Mouse (Mus musculus) CH12F3 (cell line): ENCODE results near the gene Nudt13.
"Not testable (repeated sequence)": the region's sequence is repeated elsewhere in the genome, so short reads cannot be mapped to it uniquely, and the experiment has no call there.

Experiments used
- in situ Hi-C: fragments of 300-500 bp; cut with MboI; formaldehyde crosslinking; loops from 2 replicates; pipeline ENCODE4 v1.14.3; 2020; ENCODE audit warnings: low sequenced_read_pairs

Gene Nudt13

GRCm38 (mm10) chr14:20294117-20294892, at the start of gene Nudt13:
TSS of gene Nudt13 (plus strand) at chr14:20294697.
- in situ Hi-C loops, result no loop called here

- in situ Hi-C loops, result no loop called here
Observed at GRCm38 (mm10) chr14:20245318-20245717, 49.2 kb upstream of the Nudt13 start.

GRCm38 (mm10) chr14:20245861-20246260, 48.6 kb upstream of the Nudt13 start:
- in situ Hi-C loops, result no loop called here

GRCm38 (mm10) chr14:20246811-20247266, 47.7 kb upstream of the Nudt13 start:
- in situ Hi-C loops, result no loop called here

- in situ Hi-C loops, result no loop called here
Observed at GRCm38 (mm10) chr14:20248001-20248400, 46.5 kb upstream of the Nudt13 start.

GRCm38 (mm10) chr14:20250237-20251171, 44.0 kb upstream of the Nudt13 start:
- in situ Hi-C loops, result no loop called here

- in situ Hi-C loops, result no loop called here
Observed at GRCm38 (mm10) chr14:20258185-20259113, 36.0 kb upstream of the Nudt13 start.

GRCm38 (mm10) chr14:20262346-20262745, 32.2 kb upstream of the Nudt13 start:
- in situ Hi-C loops, result loop anchor here (10.0 kb wide), 1 partner anchor 158 kb away; no protein-coding TSS in a partner anchor

GRCm38 (mm10) chr14:20268421-20268820, 26.1 kb upstream of the Nudt13 start:
- in situ Hi-C loops, result loop anchor here (10.0 kb wide), 1 partner anchor 164 kb away; no protein-coding TSS in a partner anchor

- in situ Hi-C loops, result loop anchor here (10.0 kb wide), 1 partner anchor 164 kb away; no protein-coding TSS in a partner anchor
Observed at GRCm38 (mm10) chr14:20269082-20269809, 25.3 kb upstream of the Nudt13 start, which contains the start of gene Kcnk16. TSS of gene Kcnk16 (minus strand) at chr14:20269199.

- in situ Hi-C loops, result no loop called here
Observed at GRCm38 (mm10) chr14:20291391-20291790, 3.1 kb upstream of the Nudt13 start.

GRCm38 (mm10) chr14:20294947-20295346, 450 bp downstream of the Nudt13 start:
- in situ Hi-C loops, result no loop called here

- in situ Hi-C loops, result no loop called here
Observed at GRCm38 (mm10) chr14:20297616-20298015, 3.1 kb downstream of the Nudt13 start.

GRCm38 (mm10) chr14:20298131-20298530, 3.6 kb downstream of the Nudt13 start:
- in situ Hi-C loops, result no loop called here

GRCm38 (mm10) chr14:20305085-20305484, 10.6 kb downstream of the Nudt13 start:
- in situ Hi-C loops, result not testable (repeated sequence)

- in situ Hi-C loops, result loop anchor here (5.0 kb wide), 1 partner anchor 52 kb away; no protein-coding TSS in a partner anchor
Observed at GRCm38 (mm10) chr14:20315137-20315536, 20.6 kb downstream of the Nudt13 start.

- in situ Hi-C loops, result loop anchor here (5.0 kb wide), 1 partner anchor 48 kb away; no protein-coding TSS in a partner anchor
Observed at GRCm38 (mm10) chr14:20319420-20319819, 24.9 kb downstream of the Nudt13 start.

GRCm38 (mm10) chr14:20324196-20324595, 29.7 kb downstream of the Nudt13 start:
- in situ Hi-C loops, result no loop called here

GRCm38 (mm10) chr14:20328474-20328873, 34.0 kb downstream of the Nudt13 start:
- in situ Hi-C loops, result no loop called here
